Mouse (Mus musculus): ENCODE results near the gene Zscan12. TPM values are rescaled to one million over a fixed set of nuclear protein-coding genes. Genes with fewer than 3 reads are reported as not detected.

Gene Zscan12
- polyA plus RNA-seq, 1 experiment from 2014 or later: 11.4 TPM

DNA sequence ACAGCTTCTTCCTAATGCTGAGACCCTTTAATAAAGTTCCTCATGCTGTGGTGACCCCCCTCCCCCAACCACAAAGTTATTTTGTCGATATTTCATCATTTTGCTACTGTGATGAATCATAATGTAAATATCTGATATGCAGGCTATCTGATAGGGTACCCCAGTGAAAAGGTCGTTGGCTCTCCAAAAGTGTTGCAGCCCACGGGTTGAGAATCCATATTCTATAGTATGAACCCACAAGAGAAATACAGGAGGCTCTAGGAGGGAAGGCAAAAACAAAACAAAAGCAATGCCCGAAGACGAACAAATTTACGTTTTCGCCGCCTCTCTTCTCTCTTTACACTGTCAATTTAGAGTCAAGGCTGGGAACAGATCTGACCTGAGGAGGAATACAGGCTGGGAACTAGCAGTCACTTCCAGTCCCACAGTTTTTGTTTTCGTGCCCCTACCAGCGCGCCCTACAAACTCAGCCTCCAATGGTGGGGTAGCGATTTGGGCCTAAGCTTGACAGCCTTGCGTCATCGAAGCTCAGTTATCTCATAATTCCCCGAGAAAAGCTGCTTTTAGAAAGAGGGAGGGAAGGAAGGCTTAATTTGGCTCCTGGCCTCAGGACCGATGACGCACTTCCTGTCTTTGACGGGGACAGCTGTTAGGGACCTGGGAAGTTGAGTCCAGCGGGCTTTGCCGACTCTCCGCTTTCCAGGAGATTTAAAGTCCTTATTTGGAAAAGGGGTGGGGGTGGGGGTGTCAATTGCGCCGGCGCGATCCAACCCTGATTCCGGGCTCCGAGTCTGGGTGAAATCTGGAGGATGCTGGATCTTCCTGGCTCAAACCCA, 45.6 kb downstream of the Zscan12 start:
- Histone ChIP-seq H3K9ac (replicated peaks; ENCODE audit: low read depth, low read length) (peak overlapping the region; percentile 66), H3K4me3 (ENCODE audit: low read depth, low read length) (peak overlapping the region; percentile 53), H3K4me2 (ENCODE audit: low read depth, low read length) (peak overlapping the region; percentile 78), H3K36me3 (ENCODE audit: control insufficient read depth, insufficient read depth, low read length) (no peaks in the 10 kb centered on the region), H3K4me1 (ENCODE audit: control insufficient read depth, insufficient read depth, low read length) (no peaks in the 10 kb centered on the region), H3K9me3 (ENCODE audit: control insufficient read depth, low read length) (no peaks in the 10 kb centered on the region), H3K27me3 (ENCODE audit: control insufficient read depth, insufficient read depth, low read length) (no peaks in the 10 kb centered on the region), H3K27ac (ENCODE audit: low read depth, low read length) (peak overlapping the region; percentile 81)
- 4% methylated on average over 27 of the region's 27 CpGs for WGBS
- ATAC-seq (ENCODE audit: low read depth): peak; percentile 97

DNA sequence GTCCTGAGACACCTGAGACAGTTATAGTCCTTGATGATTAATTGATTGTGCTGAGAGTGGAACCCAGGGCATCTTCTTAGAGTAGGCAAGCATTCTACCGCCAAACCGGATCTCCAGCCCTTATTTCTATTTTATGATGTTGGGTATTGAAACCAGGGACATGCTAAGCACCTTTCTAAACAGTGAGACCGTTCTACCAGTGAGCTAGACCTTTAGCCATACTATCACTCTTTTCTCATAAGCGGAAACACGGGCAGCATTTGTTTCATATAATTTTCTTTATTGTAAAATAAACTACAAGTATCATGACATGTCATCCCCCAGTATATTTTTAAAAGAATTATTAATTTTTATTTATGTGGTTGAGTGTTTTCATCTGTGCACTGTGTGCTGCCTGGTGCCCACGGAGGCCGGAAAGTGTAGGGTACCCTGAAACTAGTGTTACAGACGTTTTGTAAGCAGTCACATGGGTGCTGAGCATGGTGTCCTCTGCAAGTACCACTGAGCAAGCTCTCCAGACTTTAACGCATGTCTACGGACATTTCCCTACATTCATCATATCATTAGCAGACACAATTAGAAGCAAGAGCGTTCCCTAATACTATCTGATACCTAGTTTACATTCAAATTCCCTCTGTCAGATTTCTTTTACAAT, 46.3 kb downstream of the Zscan12 start:
- WGBS: 54% methylated on average over 11 of the region's 11 CpGs
- Histone ChIP-seq H3K4me3 (ENCODE audit: low read depth, low read length) (peak overlapping the region; percentile 53), H3K36me3 (ENCODE audit: control insufficient read depth, insufficient read depth, low read length) (no peaks in the 10 kb centered on the region), H3K27me3 (ENCODE audit: control insufficient read depth, insufficient read depth, low read length) (no peaks in the 10 kb centered on the region), H3K4me2 (ENCODE audit: low read depth, low read length) (peak overlapping the region; percentile 78), H3K4me1 (ENCODE audit: control insufficient read depth, insufficient read depth, low read length) (no peaks in the 10 kb centered on the region), H3K9ac (replicated peaks; ENCODE audit: low read depth, low read length) (peak overlapping the region; percentile 66; the same call in 1 of the 2 replicates), H3K27ac (ENCODE audit: low read depth, low read length) (peak overlapping the region; percentile 81), H3K9me3 (ENCODE audit: control insufficient read depth, low read length) (no peaks in the 10 kb centered on the region)
- ATAC-seq (ENCODE audit: low read depth): peak; percentile 54; the same call in 1 of the 2 replicates

DNA sequence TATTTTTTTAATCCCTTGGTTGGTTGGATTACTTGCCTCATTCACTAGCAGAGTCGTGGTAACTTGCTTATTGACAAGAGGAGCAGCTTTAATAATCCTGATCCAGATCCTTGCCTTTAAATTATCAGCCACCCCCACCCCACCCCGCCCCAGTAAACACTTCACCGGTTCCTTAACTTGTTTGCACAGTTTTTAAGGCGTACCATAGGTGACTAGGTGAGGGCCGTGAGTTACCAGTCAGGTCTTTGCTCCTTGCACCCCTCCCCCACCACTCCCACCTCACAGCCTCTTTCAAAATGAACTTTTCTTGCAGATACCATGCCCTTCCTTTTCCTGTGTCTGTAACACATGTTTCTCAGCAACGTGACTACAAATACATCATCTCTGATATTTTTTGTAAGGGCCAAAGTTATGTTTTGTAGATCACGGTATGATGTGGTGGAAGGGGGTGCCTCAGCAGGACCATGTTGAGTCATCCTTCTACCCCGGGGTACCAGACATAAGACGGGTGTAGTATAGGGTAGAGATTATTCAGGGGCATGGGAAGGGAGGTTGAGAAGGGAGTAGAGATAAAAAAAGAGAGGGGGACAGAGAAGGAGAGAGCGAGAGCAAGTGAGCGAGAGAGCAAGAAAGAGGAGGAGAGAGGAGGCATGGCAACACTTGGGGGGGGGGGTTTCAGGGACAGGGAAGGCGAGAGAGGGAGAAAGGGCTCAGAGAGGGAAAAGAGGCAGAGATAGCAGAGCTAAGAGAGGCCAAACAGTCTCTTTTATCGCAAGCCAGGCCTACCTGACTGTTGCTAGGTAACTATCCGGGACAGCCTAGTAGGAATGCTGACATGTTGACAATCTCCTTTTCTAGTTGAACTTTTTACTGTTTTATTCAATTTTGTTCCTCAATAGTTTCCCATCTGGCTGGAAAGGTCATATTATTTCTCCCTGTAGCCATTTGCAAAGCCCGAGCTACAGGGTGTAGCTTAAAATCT, 51.9 kb downstream of the Zscan12 start:
- no peaks in the 10 kb centered on the region for H3K27me3 ChIP-seq (ENCODE audit: control insufficient read depth, insufficient read depth, low read length)
- no peak for ATAC-seq (ENCODE audit: low read depth)
- WGBS: 77% methylated on average over 15 of the region's 15 CpGs

DNA sequence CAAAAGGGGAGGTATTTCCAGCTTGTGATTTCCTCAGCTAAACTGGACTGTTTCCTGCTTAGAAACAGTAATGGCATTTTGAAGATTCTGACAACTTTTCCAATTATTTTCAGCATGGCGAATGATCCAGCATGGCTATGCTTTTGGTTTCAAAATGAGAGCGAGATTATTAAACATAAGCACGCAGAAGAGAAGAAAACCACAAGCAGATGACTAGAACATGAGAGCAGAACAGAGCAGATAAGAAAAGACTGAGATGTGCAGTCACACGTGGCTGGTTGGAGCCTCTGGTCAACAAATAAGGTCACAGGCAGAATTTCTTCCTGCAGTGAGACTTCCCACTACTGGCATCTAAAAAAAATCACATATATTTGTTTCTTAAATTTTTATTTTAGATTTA, 52.6 kb downstream of the Zscan12 start:
- H3K9me3 ChIP-seq (ENCODE audit: control insufficient read depth, low read length): no peaks in the 10 kb centered on the region
- ATAC-seq (ENCODE audit: low read depth): no peak
- WGBS: 84% methylated on average over 4 of the region's 4 CpGs
- H3K4me2 ChIP-seq (ENCODE audit: low read depth, low read length): no peak overlapping the region
- H3K9ac ChIP-seq (replicated peaks; ENCODE audit: low read depth, low read length): no peak overlapping the region
- no peak overlapping the region for H3K27ac ChIP-seq (ENCODE audit: low read depth, low read length)
- no peaks in the 10 kb centered on the region for H3K4me1 ChIP-seq (ENCODE audit: control insufficient read depth, insufficient read depth, low read length)
- H3K27me3 ChIP-seq (ENCODE audit: control insufficient read depth, insufficient read depth, low read length): no peaks in the 10 kb centered on the region
- H3K4me3 ChIP-seq (ENCODE audit: low read depth, low read length): no peak overlapping the region
- no peaks in the 10 kb centered on the region for H3K36me3 ChIP-seq (ENCODE audit: control insufficient read depth, insufficient read depth, low read length)

More for the DNA sequence above, 51.9 kb downstream of the Zscan12 start:
- no peaks in the 10 kb centered on the region for H3K4me1 ChIP-seq (ENCODE audit: control insufficient read depth, insufficient read depth, low read length)
- no peak overlapping the region for H3K4me2 ChIP-seq (ENCODE audit: low read depth, low read length)
- H3K27ac ChIP-seq (ENCODE audit: low read depth, low read length): no peak overlapping the region
- H3K9me3 ChIP-seq (ENCODE audit: control insufficient read depth, low read length): no peaks in the 10 kb centered on the region
- H3K9ac ChIP-seq (replicated peaks; ENCODE audit: low read depth, low read length): no peak overlapping the region
- no peaks in the 10 kb centered on the region for H3K36me3 ChIP-seq (ENCODE audit: control insufficient read depth, insufficient read depth, low read length)
- no peak overlapping the region for H3K4me3 ChIP-seq (ENCODE audit: low read depth, low read length)

DNA sequence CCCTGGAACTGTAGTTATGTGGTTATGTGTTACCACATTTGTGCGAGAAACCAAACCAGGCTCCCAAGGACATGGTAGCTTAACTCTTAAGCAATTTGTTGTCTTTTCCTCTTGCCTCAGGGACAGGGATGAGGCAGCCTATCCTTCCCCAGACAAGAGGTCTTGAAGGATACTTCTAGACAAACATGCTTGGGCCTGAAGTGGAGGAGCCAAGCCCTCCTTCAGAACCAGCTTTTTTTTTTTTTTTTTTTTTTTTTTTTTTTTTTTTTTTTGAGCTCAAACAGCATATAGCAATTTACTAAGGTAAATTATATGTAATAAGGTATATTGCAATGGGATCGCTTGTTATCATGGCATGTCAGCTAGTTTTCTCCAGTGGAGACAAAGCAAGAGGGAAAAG, 53.1 kb downstream of the Zscan12 start:
- no peak overlapping the region for H3K9ac ChIP-seq (replicated peaks; ENCODE audit: low read depth, low read length)
- no peak overlapping the region for H3K4me2 ChIP-seq (ENCODE audit: low read depth, low read length)
- H3K36me3 ChIP-seq (ENCODE audit: control insufficient read depth, insufficient read depth, low read length): no peaks in the 10 kb centered on the region
- H3K27ac ChIP-seq (ENCODE audit: low read depth, low read length): no peak overlapping the region
- no peak for ATAC-seq (ENCODE audit: low read depth)
- 100% methylated on average over 2 of the region's 2 CpGs for WGBS
- H3K4me1 ChIP-seq (ENCODE audit: control insufficient read depth, insufficient read depth, low read length): no peaks in the 10 kb centered on the region
- no peak overlapping the region for H3K4me3 ChIP-seq (ENCODE audit: low read depth, low read length)
- H3K27me3 ChIP-seq (ENCODE audit: control insufficient read depth, insufficient read depth, low read length): no peaks in the 10 kb centered on the region
- no peaks in the 10 kb centered on the region for H3K9me3 ChIP-seq (ENCODE audit: control insufficient read depth, low read length)

DNA sequence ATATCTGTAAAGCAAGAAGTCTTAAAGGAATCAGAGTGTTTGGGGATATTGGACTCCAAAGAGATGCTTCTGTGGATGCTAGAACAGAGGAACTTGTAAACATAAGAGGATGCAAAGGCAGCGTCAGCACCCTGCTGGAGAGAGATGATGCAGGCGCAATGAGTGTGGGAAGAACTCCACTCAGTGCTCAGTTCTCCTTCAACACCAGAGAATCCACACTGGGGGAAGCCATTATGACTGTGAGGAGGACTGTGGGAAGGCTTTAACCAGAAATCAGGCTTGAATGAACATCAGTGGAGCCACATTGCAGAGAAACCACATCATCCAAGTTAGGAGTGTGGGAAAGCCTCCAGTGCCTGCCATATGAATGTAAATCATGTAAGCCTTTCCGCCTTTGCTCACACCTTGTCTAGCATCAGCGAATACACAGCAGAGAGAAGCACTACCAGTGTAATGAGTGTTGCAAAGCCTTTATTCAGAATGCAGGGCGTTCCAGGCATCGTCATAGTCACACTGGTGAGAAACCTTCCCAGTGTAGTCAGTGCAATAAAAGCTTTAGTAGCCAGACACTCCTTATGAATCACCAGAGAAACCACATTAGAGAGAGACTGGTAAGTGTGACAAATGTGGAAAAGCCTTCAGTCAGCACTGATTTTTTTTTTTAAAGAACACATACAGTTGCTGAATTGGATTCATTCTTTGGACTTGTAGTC, 54.8 kb downstream of the Zscan12 start:
- 68% methylated on average over 6 of the region's 6 CpGs for WGBS
- Histone ChIP-seq H3K27me3 (ENCODE audit: control insufficient read depth, insufficient read depth, low read length) (no peaks in the 10 kb centered on the region), H3K27ac (ENCODE audit: low read depth, low read length) (no peak overlapping the region), H3K9ac (replicated peaks; ENCODE audit: low read depth, low read length) (no peak overlapping the region), H3K4me2 (ENCODE audit: low read depth, low read length) (no peak overlapping the region), H3K4me1 (ENCODE audit: control insufficient read depth, insufficient read depth, low read length) (no peaks in the 10 kb centered on the region), H3K4me3 (ENCODE audit: low read depth, low read length) (no peak overlapping the region), H3K36me3 (ENCODE audit: control insufficient read depth, insufficient read depth, low read length) (no peaks in the 10 kb centered on the region), H3K9me3 (ENCODE audit: control insufficient read depth, low read length) (no peaks in the 10 kb centered on the region)
- no peak for ATAC-seq (ENCODE audit: low read depth)

DNA sequence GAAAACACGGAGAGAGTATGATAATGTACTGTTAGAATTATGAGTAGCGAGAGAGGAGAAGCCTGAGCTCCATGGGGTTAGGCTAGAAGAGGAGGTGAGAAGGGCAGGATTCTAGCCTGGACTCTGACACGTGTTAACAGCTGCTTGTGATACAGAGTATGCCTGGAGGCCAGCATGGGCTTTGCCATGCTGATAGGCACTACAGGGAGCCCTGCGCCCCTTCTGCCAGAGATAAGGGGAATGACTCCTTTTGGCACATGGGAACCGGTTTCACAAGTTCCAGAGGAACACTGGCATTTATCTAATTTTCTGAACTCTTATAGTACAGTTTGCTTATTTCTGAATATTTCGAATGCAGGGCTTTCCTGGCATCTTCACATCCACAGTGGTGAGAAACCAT, 56.2 kb downstream of the Zscan12 start:
- WGBS: 64% methylated on average over 6 of the region's 6 CpGs
- H3K4me1 ChIP-seq (ENCODE audit: control insufficient read depth, insufficient read depth, low read length): no peaks in the 10 kb centered on the region
- H3K4me2 ChIP-seq (ENCODE audit: low read depth, low read length): no peak overlapping the region
- H3K27me3 ChIP-seq (ENCODE audit: control insufficient read depth, insufficient read depth, low read length): no peaks in the 10 kb centered on the region
- no peak overlapping the region for H3K27ac ChIP-seq (ENCODE audit: low read depth, low read length)
- no peaks in the 10 kb centered on the region for H3K9me3 ChIP-seq (ENCODE audit: control insufficient read depth, low read length)
- no peak overlapping the region for H3K9ac ChIP-seq (replicated peaks; ENCODE audit: low read depth, low read length)
- H3K4me3 ChIP-seq (ENCODE audit: low read depth, low read length): no peak overlapping the region
- no peak for ATAC-seq (ENCODE audit: low read depth)
- H3K36me3 ChIP-seq (ENCODE audit: control insufficient read depth, insufficient read depth, low read length): no peaks in the 10 kb centered on the region

Measured in neural tube, embryonic 14.5 days (tissue).